Mouse (Mus musculus): ENCODE measurements around the gene Spag5. TPM values are rescaled to one million over a fixed set of nuclear protein-coding genes. Genes with fewer than 3 reads are reported as not detected.

Gene Spag5
- polyA plus RNA-seq, 1 experiment from 2014 or later = 50.3 TPM

GRCm38 (mm10) chr11:78371711-78372110 lies 70.4 kb downstream of the Spag5 start:
- Histone ChIP-seq H3K27me3 (replicated peaks; ENCODE audit: control insufficient read depth, insufficient read depth, low read length) (no peaks in the 10 kb centered on the region), H3K36me3 (ENCODE audit: control insufficient read depth, insufficient read depth, low read length) (no peaks in the 10 kb centered on the region), H3K9ac (ENCODE audit: low read depth, low read length) (no peak overlapping the region), H3K27ac (ENCODE audit: low read depth, low read length) (no peak overlapping the region), H3K4me1 (replicated peaks; ENCODE audit: control insufficient read depth, insufficient read depth, low read length) (peaks cover 2% of the 10 kb centered on the region; the same call in 1 of the 2 replicates), H3K4me2 (no peak overlapping the region), H3K9me3 (ENCODE audit: control insufficient read depth, low read length) (no peaks in the 10 kb centered on the region), H3K4me3 (ENCODE audit: low read depth, low read length) (no peak overlapping the region)
- 83% methylated on average over 11 of the region's 11 CpGs for WGBS
- DNase-seq (ENCODE audit: low spot score) = no peak
- ATAC-seq (replicated peaks; ENCODE audit: low FRiP score) = no peak

Other genes with a start within 250 kb of the Spag5 start
- gene Eral1, start 221.1 kb upstream of the Spag5 start, polyA plus RNA-seq (2014; fragmentation: Nextera tagmentation; extraction: Ambion mirVana) = 39.0 and 40.8 TPM in 2 replicates
- 13.9 and 17.3 TPM in 2 replicates for gene Fam222b, start 206.9 kb upstream of the Spag5 start, polyA plus RNA-seq (2014; fragmentation: Nextera tagmentation; extraction: Ambion mirVana)
- 53.8 and 57.6 TPM in 2 replicates for gene Traf4, start 135.9 kb upstream of the Spag5 start, polyA plus RNA-seq (2014; fragmentation: Nextera tagmentation; extraction: Ambion mirVana)
- gene Nek8, start 124.9 kb upstream of the Spag5 start, polyA plus RNA-seq (2014; fragmentation: Nextera tagmentation; extraction: Ambion mirVana) = 13.1 and 14.3 TPM in 2 replicates
- 52.5 and 57.5 TPM in 2 replicates for gene Tlcd1, start 124.8 kb upstream of the Spag5 start, polyA plus RNA-seq (2014; fragmentation: Nextera tagmentation; extraction: Ambion mirVana)
- gene Rpl23a, start 117.9 kb upstream of the Spag5 start, polyA plus RNA-seq (2014; fragmentation: Nextera tagmentation; extraction: Ambion mirVana) = 1,588 and 1,766 TPM in 2 replicates
- gene Rab34, start 113.1 kb upstream of the Spag5 start, polyA plus RNA-seq (2014; fragmentation: Nextera tagmentation; extraction: Ambion mirVana) = 42.6 and 45.3 TPM in 2 replicates
- 1.6 and 2.5 TPM in 2 replicates for gene Proca1, start 108.1 kb upstream of the Spag5 start, polyA plus RNA-seq (2014; fragmentation: Nextera tagmentation; extraction: Ambion mirVana)
- gene Sdf2, start 55.8 kb upstream of the Spag5 start, polyA plus RNA-seq (2014; fragmentation: Nextera tagmentation; extraction: Ambion mirVana) = 47.4 and 48.7 TPM in 2 replicates
- 30.9 and 32.9 TPM in 2 replicates for gene Supt6, start 55.5 kb upstream of the Spag5 start, polyA plus RNA-seq (2014; fragmentation: Nextera tagmentation; extraction: Ambion mirVana)
- gene 2610507B11Rik, start 39.8 kb upstream of the Spag5 start, polyA plus RNA-seq (2014; fragmentation: Nextera tagmentation; extraction: Ambion mirVana) = 59.5 and 62.2 TPM in 2 replicates
- 0.18 and 0.36 TPM in 2 replicates for gene BC030499, start 10.7 kb upstream of the Spag5 start, polyA plus RNA-seq (2014; fragmentation: Nextera tagmentation; extraction: Ambion mirVana)
- gene Aldoc, start 21.4 kb downstream of the Spag5 start, polyA plus RNA-seq (2014; fragmentation: Nextera tagmentation; extraction: Ambion mirVana) = 8.8 and 9.9 TPM in 2 replicates
- gene Pigs, start 26.9 kb downstream of the Spag5 start, polyA plus RNA-seq (2014; fragmentation: Nextera tagmentation; extraction: Ambion mirVana) = 63.6 and 68.2 TPM in 2 replicates
- 68.9 and 72.7 TPM in 2 replicates for gene Unc119, start 42.0 kb downstream of the Spag5 start, polyA plus RNA-seq (2014; fragmentation: Nextera tagmentation; extraction: Ambion mirVana)
- not detected in 2 replicates for gene Foxn1, start 85.0 kb downstream of the Spag5 start, polyA plus RNA-seq (2014; fragmentation: Nextera tagmentation; extraction: Ambion mirVana)
- not detected in 2 replicates for gene Slc13a2, start 120.7 kb downstream of the Spag5 start, polyA plus RNA-seq (2014; fragmentation: Nextera tagmentation; extraction: Ambion mirVana)
- gene Slc46a1, start 164.2 kb downstream of the Spag5 start, polyA plus RNA-seq (2014; fragmentation: Nextera tagmentation; extraction: Ambion mirVana) = 9.8 and 12.1 TPM in 2 replicates
- gene Sarm1, start 196.2 kb downstream of the Spag5 start, polyA plus RNA-seq (2014; fragmentation: Nextera tagmentation; extraction: Ambion mirVana) = 0.44 and 0.71 TPM in 2 replicates
- gene Vtn, start 197.6 kb downstream of the Spag5 start, polyA plus RNA-seq (2014; fragmentation: Nextera tagmentation; extraction: Ambion mirVana) = 220 and 245 TPM in 2 replicates
- 0.21 and 0.32 TPM in 2 replicates for gene Sebox, start 201.9 kb downstream of the Spag5 start, polyA plus RNA-seq (2014; fragmentation: Nextera tagmentation; extraction: Ambion mirVana)
- 59.9 and 61.9 TPM in 2 replicates for gene Tmem199, start 210.6 kb downstream of the Spag5 start, polyA plus RNA-seq (2014; fragmentation: Nextera tagmentation; extraction: Ambion mirVana)
- gene Poldip2, start 210.7 kb downstream of the Spag5 start, polyA plus RNA-seq (2014; fragmentation: Nextera tagmentation; extraction: Ambion mirVana) = 151 and 154 TPM in 2 replicates
- gene Tnfaip1, start 234.8 kb downstream of the Spag5 start, polyA plus RNA-seq (2014; fragmentation: Nextera tagmentation; extraction: Ambion mirVana) = 42.1 and 42.2 TPM in 2 replicates
- 112 and 114 TPM in 2 replicates for gene Ift20, start 234.8 kb downstream of the Spag5 start, polyA plus RNA-seq (2014; fragmentation: Nextera tagmentation; extraction: Ambion mirVana)
- 173 and 183 TPM in 2 replicates for gene Tmem97, start 249.2 kb downstream of the Spag5 start, polyA plus RNA-seq (2014; fragmentation: Nextera tagmentation; extraction: Ambion mirVana)